Mouse (Mus musculus) cortical plate, adult 2 months (tissue): ENCODE measurements around the gene Lingo1. TPM values are rescaled to one million over a fixed set of nuclear protein-coding genes. Genes with fewer than 3 reads are reported as not detected.

Source experiments
- H3K27ac ChIP-seq: fragments of 200-500 bp; 2 replicates; pipeline ENCODE4 v1.5.1; 2012; ENCODE audit warnings: low read length, control low read depth, inconsistent platforms; ENCODE audit not compliant: insufficient read depth
- H3K4me1 ChIP-seq: fragments of 200-500 bp; 2 replicates; pipeline ENCODE4 v1.6.1; 2011; ENCODE audit warnings: low read length; ENCODE audit not compliant: control insufficient read depth, insufficient read depth
- H3K4me3 ChIP-seq: fragments of 200-500 bp; 2 replicates; pipeline ENCODE4 v1.5.1; 2011; ENCODE audit warnings: mild to moderate bottlenecking, low read length, control low read depth; ENCODE audit not compliant: insufficient read depth
- CTCF ChIP-seq: fragments of 200-500 bp; IDR thresholded peaks from 2 replicates; pipeline ENCODE4 v1.5.1; 2011; ENCODE audit warnings: mild to moderate bottlenecking, control low read depth, low read length; ENCODE audit not compliant: insufficient read depth; ENCODE audit errors: extremely low read depth
- POLR2A ChIP-seq: fragments of 200-500 bp; IDR thresholded peaks from 2 replicates; pipeline ENCODE4 v1.6.1; 2011; ENCODE audit warnings: mild to moderate bottlenecking, low read length, control low read depth; ENCODE audit not compliant: insufficient read depth; ENCODE audit errors: extremely low read depth
- polyA plus RNA-seq: library from polyadenylated mRNA; depleted of rRNA; stranded (reverse); fragments of >200 nt; gene quantifications from 2 replicates; pipeline ENCODE4 v1.2.3, GENCODE M21; 2012; rRNA removed

Gene Lingo1
- 465 and 476 TPM in 2 replicates for polyA plus RNA-seq

- Histone ChIP-seq H3K27ac (peak within 1 kb of the TSS; percentile 99), H3K4me3 (peak within 1 kb of the TSS; percentile 95), H3K4me1 (no peaks in the 10 kb centered on the region)
- TF ChIP-seq CTCF (no peak), POLR2A (peak; percentile 23; the same call in 1 of the 2 replicates)
Observed at GRCm38 (mm10) chr9:56795721-56796655, at the start of gene Lingo1. Lingo1 (minus strand) TSS chr9:56796468.

GRCm38 (mm10) chr9:56844644-56845043 lies 48.4 kb upstream of the Lingo1 start:
- TF ChIP-seq POLR2A (no peak), CTCF (no peak)
- Histone ChIP-seq H3K4me3 (no peak overlapping the region), H3K27ac (no peak overlapping the region), H3K4me1 (peaks cover 2% of the 10 kb centered on the region; the same call in 1 of the 2 replicates)

- Histone ChIP-seq H3K4me1 (peaks cover 2% of the 10 kb centered on the region; the same call in 1 of the 2 replicates), H3K27ac (no peak overlapping the region), H3K4me3 (no peak overlapping the region)
- TF ChIP-seq CTCF (peak; percentile 88), POLR2A (no peak)
Observed at GRCm38 (mm10) chr9:56843679-56844188, 47.5 kb upstream of the Lingo1 start.

GRCm38 (mm10) chr9:56842303-56842719 lies 46.0 kb upstream of the Lingo1 start:
- Histone ChIP-seq H3K27ac (no peak overlapping the region), H3K4me3 (no peak overlapping the region), H3K4me1 (peaks cover 2% of the 10 kb centered on the region; the same call in 1 of the 2 replicates)
- TF ChIP-seq CTCF (no peak), POLR2A (no peak)

- H3K4me3 ChIP-seq, result no peak overlapping the region
- peaks cover 2% of the 10 kb centered on the region; the same call in 1 of the 2 replicates for H3K4me1 ChIP-seq
- TF ChIP-seq CTCF (no peak), POLR2A (no peak)
- no peak overlapping the region for H3K27ac ChIP-seq
Observed at GRCm38 (mm10) chr9:56841864-56842263, 45.6 kb upstream of the Lingo1 start.

GRCm38 (mm10) chr9:56840721-56841120 lies 44.5 kb upstream of the Lingo1 start:
- TF ChIP-seq CTCF, result no peak
- TF ChIP-seq POLR2A, result no peak
- H3K27ac ChIP-seq, result no peak overlapping the region

GRCm38 (mm10) chr9:56835152-56835551 lies 38.9 kb upstream of the Lingo1 start:
- no peak overlapping the region for H3K4me3 ChIP-seq
- no peak overlapping the region for H3K27ac ChIP-seq
- no peaks in the 10 kb centered on the region for H3K4me1 ChIP-seq
- TF ChIP-seq POLR2A (no peak), CTCF (no peak)

More at GRCm38 (mm10) chr9:56840721-56841120, 44.5 kb upstream of the Lingo1 start:
- Histone ChIP-seq H3K4me3 (no peak overlapping the region), H3K4me1 (peaks cover 2% of the 10 kb centered on the region; the same call in 1 of the 2 replicates)

- H3K4me3 ChIP-seq, result no peak overlapping the region
- H3K4me1 ChIP-seq, result peaks cover 4% of the 10 kb centered on the region; the same call in 1 of the 2 replicates
- no peak overlapping the region for H3K27ac ChIP-seq
- TF ChIP-seq CTCF (no peak), POLR2A (no peak)
Observed at GRCm38 (mm10) chr9:56832900-56833299, 36.6 kb upstream of the Lingo1 start.

- no peak overlapping the region for H3K4me3 ChIP-seq
- no peak overlapping the region for H3K27ac ChIP-seq
- H3K4me1 ChIP-seq, result peaks cover 4% of the 10 kb centered on the region; the same call in 1 of the 2 replicates
- TF ChIP-seq CTCF (no peak), POLR2A (no peak)
Observed at GRCm38 (mm10) chr9:56831904-56832303, 35.6 kb upstream of the Lingo1 start.
